Mouse (Mus musculus) kidney, postnatal 0 days (tissue): Measurements from ENCODE around the gene Hsf2bp. TPM values are rescaled to one million over a fixed set of nuclear protein-coding genes. Genes with fewer than 3 reads are reported as not detected.
A peak's percentile ranks its signal among the peaks of the same experiment; 100 is the strongest.

ENCODE experiments used
- ATAC-seq: fragments of 200-750 bp; cut with Nextera tagmentation; replicated peaks from 2 replicates; pipeline ENCODE4 v1.8.0; 2017; ENCODE audit warnings: low read depth, moderate number of reproducible peaks, moderate TSS enrichment, moderate library complexity; ENCODE audit not compliant: low FRiP score
- DNase-seq: peaks from one replicate; pipeline ENCODE4 v3.0.0-alpha.2; 2016; ENCODE audit warnings: low spot score
- H3K27ac ChIP-seq: fragments of 300-500 bp; sonication (generic); 2 replicates; pipeline ENCODE4 v1.5.1; 2014; ENCODE audit warnings: mild to moderate bottlenecking
- H3K27me3 ChIP-seq: fragments of 300-500 bp; sonication (generic); 2 replicates; pipeline ENCODE4 v1.6.1; 2014; ENCODE audit warnings: low read length, mixed read lengths; ENCODE audit not compliant: insufficient read depth
- H3K36me3 ChIP-seq: fragments of 300-500 bp; sonication (generic); 2 replicates; pipeline ENCODE4 v1.6.1; 2014; ENCODE audit warnings: low read length, mixed read lengths; ENCODE audit not compliant: insufficient read depth
- H3K4me1 ChIP-seq: fragments of 300-500 bp; sonication (generic); replicated peaks from 2 replicates; pipeline ENCODE4 v1.6.1; 2014; ENCODE audit warnings: antibody characterized with exemption, low read length, mixed read lengths; ENCODE audit not compliant: insufficient read depth
- H3K4me2 ChIP-seq: fragments of 300-500 bp; sonication (generic); 2 replicates; pipeline ENCODE4 v1.6.1; 2014; ENCODE audit warnings: mild to moderate bottlenecking, low read length, moderate library complexity, mixed read lengths
- H3K4me3 ChIP-seq: fragments of 300-500 bp; sonication (generic); replicated peaks from 2 replicates; pipeline ENCODE4 v1.5.1; 2014; ENCODE audit warnings: low read depth, low read length
- H3K9ac ChIP-seq: fragments of 300-500 bp; sonication (generic); 2 replicates; pipeline ENCODE4 v1.6.1; 2014; ENCODE audit warnings: low read depth, low read length
- H3K9me3 ChIP-seq: fragments of 300-500 bp; sonication (generic); replicated peaks from 2 replicates; pipeline ENCODE4 v1.6.1; 2016; ENCODE audit warnings: low read length, inconsistent platforms, mixed read lengths
- CTCF ChIP-seq: IDR thresholded peaks from 2 replicates; pipeline ENCODE4 v1.5.1; 2016; ENCODE audit warnings: antibody characterized with exemption, low read depth, mild to moderate bottlenecking, moderate library complexity
- WGBS: fragments of 180-500 bp; shearing (Covaris S2); extraction: QIAGEN DNeasy Blood & Tissue Kit; methylation state at CpG from one replicate; pipeline ENCODE4 v1.1.7; 2014; 5-methylcytosine and 5-hydroxymethylcytosine counted together
- polyA plus RNA-seq: library from polyadenylated mRNA; unstranded; fragments of >200 nt; fragmentation: Nextera tagmentation; extraction: Ambion mirVana; gene quantifications from 2 replicates; pipeline ENCODE4 v1.2.1, GENCODE M21; 2015

Hsf2bp gene
- polyA plus RNA-seq, 1 experiment from 2014 or later: 2.9 TPM

GRCm38 (mm10) chr17:31933956-31934355 is 102.2 kb downstream of the Hsf2bp start:
- Histone ChIP-seq H3K27me3 (no peaks in the 10 kb centered on the region), H3K36me3 (no peaks in the 10 kb centered on the region), H3K9me3 (no peaks in the 10 kb centered on the region), H3K27ac (no peak overlapping the region), H3K4me1 (peaks cover 29% of the 10 kb centered on the region), H3K4me2 (no peak overlapping the region), H3K4me3 (no peak overlapping the region), H3K9ac (no peak overlapping the region)
- WGBS: 81% methylated on average over 1 of the region's 1 CpGs
- TF ChIP-seq CTCF: no peak
- DNase-seq (no peak), ATAC-seq (no peak)

GRCm38 (mm10) chr17:31931499-31931898 is 104.7 kb downstream of the Hsf2bp start:
- no peak overlapping the region for H3K4me2 ChIP-seq
- no peaks in the 10 kb centered on the region for H3K36me3 ChIP-seq
- no peak overlapping the region for H3K9ac ChIP-seq
- no peak for TF ChIP-seq CTCF
- WGBS: 39% methylated on average over 7 of the region's 7 CpGs
- DNase-seq: peak; percentile 38
- H3K27me3 ChIP-seq: no peaks in the 10 kb centered on the region
- H3K9me3 ChIP-seq: no peaks in the 10 kb centered on the region
- no peak overlapping the region for H3K4me3 ChIP-seq
- H3K27ac ChIP-seq: peak overlapping the region; percentile 54
- no peak for ATAC-seq
- H3K4me1 ChIP-seq: peaks cover 14% of the 10 kb centered on the region; the same call in 1 of the 2 replicates

- H3K9ac ChIP-seq: no peak overlapping the region
- ATAC-seq (peak; percentile 37; the same call in 1 of the 2 replicates), DNase-seq (no peak)
- no peaks in the 10 kb centered on the region for H3K27me3 ChIP-seq
- WGBS: 68% methylated on average over 13 of the region's 13 CpGs
- no peak overlapping the region for H3K4me2 ChIP-seq
- H3K4me1 ChIP-seq: 0 out of 2 replicates have a peak, but pooled peaks cover 9% of the 10 kb centered on the region
- H3K9me3 ChIP-seq: no peaks in the 10 kb centered on the region
- no peaks in the 10 kb centered on the region for H3K36me3 ChIP-seq
- TF ChIP-seq CTCF: no peak
- no peak overlapping the region for H3K27ac ChIP-seq
- no peak overlapping the region for H3K4me3 ChIP-seq
These were observed 106.1 kb downstream of the Hsf2bp start for GRCm38 (mm10) chr17:31929844-31930715.

GRCm38 (mm10) chr17:31929032-31929431 is 107.1 kb downstream of the Hsf2bp start:
- H3K4me3 ChIP-seq: no peak overlapping the region
- H3K4me1 ChIP-seq: 0 out of 2 replicates have a peak, but pooled peaks cover 9% of the 10 kb centered on the region
- no peak overlapping the region for H3K27ac ChIP-seq
- no peaks in the 10 kb centered on the region for H3K27me3 ChIP-seq
- ATAC-seq: no peak
- TF ChIP-seq CTCF: no peak
- no peaks in the 10 kb centered on the region for H3K36me3 ChIP-seq
- no peak for DNase-seq
- H3K9ac ChIP-seq: no peak overlapping the region
- H3K4me2 ChIP-seq: no peak overlapping the region
- H3K9me3 ChIP-seq: no peaks in the 10 kb centered on the region
- WGBS: 84% methylated on average over 6 of the region's 6 CpGs

GRCm38 (mm10) chr17:31927895-31928626 is 108.1 kb downstream of the Hsf2bp start:
- TF ChIP-seq CTCF: no peak
- H3K9me3 ChIP-seq: no peaks in the 10 kb centered on the region
- DNase-seq: no peak
- no peaks in the 10 kb centered on the region for H3K36me3 ChIP-seq
- H3K4me3 ChIP-seq: no peak overlapping the region
- no peak overlapping the region for H3K27ac ChIP-seq
- WGBS: 86% methylated on average over 10 of the region's 10 CpGs
- H3K4me2 ChIP-seq: no peak overlapping the region
- no peak overlapping the region for H3K9ac ChIP-seq
- H3K27me3 ChIP-seq: no peaks in the 10 kb centered on the region
- 0 out of 2 replicates have a peak, but pooled peaks cover 9% of the 10 kb centered on the region for H3K4me1 ChIP-seq
- no peak for ATAC-seq

- Histone ChIP-seq H3K4me1 (peaks cover 3% of the 10 kb centered on the region; the same call in 1 of the 2 replicates), H3K9ac (no peak overlapping the region), H3K4me3 (no peak overlapping the region), H3K27ac (no peak overlapping the region), H3K4me2 (no peak overlapping the region), H3K36me3 (no peaks in the 10 kb centered on the region), H3K27me3 (no peaks in the 10 kb centered on the region), H3K9me3 (no peaks in the 10 kb centered on the region)
- 38% methylated on average over 4 of the region's 4 CpGs for WGBS
- ATAC-seq (no peak), DNase-seq (peak; percentile 36)
- no peak for TF ChIP-seq CTCF
These were observed 111.9 kb downstream of the Hsf2bp start for GRCm38 (mm10) chr17:31924229-31924628.
